Mouse (Mus musculus) erythroblast, embryonic 14.5 days (primary cell): Measurements from ENCODE around the gene Tro.

Experiments
- GATA1 ChIP-seq: IDR thresholded peaks from 2 replicates; pipeline ENCODE4 v1.6.1; 2012; ENCODE audit warnings: low read length, inconsistent platforms, mixed read lengths
- TAL1 ChIP-seq: IDR thresholded peaks from 3 replicates; pipeline ENCODE4 v1.6.1; 2012; ENCODE audit warnings: low read length, inconsistent platforms, mixed read lengths

GRCm38 (mm10) chrX:150662809-150663208, 5.4 kb upstream of the Tro start:
- TF ChIP-seq TAL1 (no peak), GATA1 (no peak)
